Mouse (Mus musculus) kidney, postnatal 0 days (tissue): Measurements from ENCODE around the gene Sytl2. TPM values are rescaled to one million over a fixed set of nuclear protein-coding genes. Genes with fewer than 3 reads are reported as not detected.

Source experiments
- ATAC-seq: fragments of 200-750 bp; cut with Nextera tagmentation; replicated peaks from 2 replicates; pipeline ENCODE4 v1.8.0; 2017; ENCODE audit warnings: low read depth, moderate number of reproducible peaks, moderate TSS enrichment, moderate library complexity; ENCODE audit not compliant: low FRiP score
- DNase-seq: peaks from one replicate; pipeline ENCODE4 v3.0.0-alpha.2; 2016; ENCODE audit warnings: low spot score
- H3K27ac ChIP-seq: fragments of 300-500 bp; sonication (generic); 2 replicates; pipeline ENCODE4 v1.5.1; 2014; ENCODE audit warnings: mild to moderate bottlenecking
- H3K27me3 ChIP-seq: fragments of 300-500 bp; sonication (generic); 2 replicates; pipeline ENCODE4 v1.6.1; 2014; ENCODE audit warnings: low read length, mixed read lengths; ENCODE audit not compliant: insufficient read depth
- H3K36me3 ChIP-seq: fragments of 300-500 bp; sonication (generic); 2 replicates; pipeline ENCODE4 v1.6.1; 2014; ENCODE audit warnings: low read length, mixed read lengths; ENCODE audit not compliant: insufficient read depth
- H3K4me1 ChIP-seq: fragments of 300-500 bp; sonication (generic); replicated peaks from 2 replicates; pipeline ENCODE4 v1.6.1; 2014; ENCODE audit warnings: antibody characterized with exemption, low read length, mixed read lengths; ENCODE audit not compliant: insufficient read depth
- H3K4me2 ChIP-seq: fragments of 300-500 bp; sonication (generic); 2 replicates; pipeline ENCODE4 v1.6.1; 2014; ENCODE audit warnings: mild to moderate bottlenecking, low read length, moderate library complexity, mixed read lengths
- H3K4me3 ChIP-seq: fragments of 300-500 bp; sonication (generic); replicated peaks from 2 replicates; pipeline ENCODE4 v1.5.1; 2014; ENCODE audit warnings: low read depth, low read length
- H3K9ac ChIP-seq: fragments of 300-500 bp; sonication (generic); 2 replicates; pipeline ENCODE4 v1.6.1; 2014; ENCODE audit warnings: low read depth, low read length
- H3K9me3 ChIP-seq: fragments of 300-500 bp; sonication (generic); replicated peaks from 2 replicates; pipeline ENCODE4 v1.6.1; 2016; ENCODE audit warnings: low read length, inconsistent platforms, mixed read lengths
- CTCF ChIP-seq: IDR thresholded peaks from 2 replicates; pipeline ENCODE4 v1.5.1; 2016; ENCODE audit warnings: antibody characterized with exemption, low read depth, mild to moderate bottlenecking, moderate library complexity
- WGBS: fragments of 180-500 bp; shearing (Covaris S2); extraction: QIAGEN DNeasy Blood & Tissue Kit; methylation state at CpG from one replicate; pipeline ENCODE4 v1.1.7; 2014; 5-methylcytosine and 5-hydroxymethylcytosine counted together
- polyA plus RNA-seq: library from polyadenylated mRNA; unstranded; fragments of >200 nt; fragmentation: Nextera tagmentation; extraction: Ambion mirVana; gene quantifications from 2 replicates; pipeline ENCODE4 v1.2.1, GENCODE M21; 2015

Gene Sytl2
- polyA plus RNA-seq, 1 experiment from 2014 or later: 16.5 TPM

DNA sequence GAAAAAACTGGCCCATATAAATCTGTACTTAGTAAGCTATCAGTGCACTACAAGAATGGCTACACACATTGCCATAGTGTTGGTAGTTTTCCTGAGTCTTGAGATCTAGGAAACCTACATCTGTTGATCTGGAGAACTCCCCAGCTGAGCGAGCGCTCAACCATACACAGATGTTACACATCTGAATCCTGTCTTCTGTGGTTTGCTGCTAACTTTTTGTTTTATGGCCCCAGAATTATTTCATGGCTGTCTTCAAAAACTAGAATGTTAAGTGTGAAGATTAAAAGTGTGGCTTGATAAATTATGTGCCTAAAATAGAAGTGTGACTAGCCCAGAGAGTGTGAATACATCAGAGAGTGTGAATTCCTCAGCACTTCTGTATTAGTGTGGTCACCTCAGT is 82.4 kb downstream of the Sytl2 start:
- Histone ChIP-seq H3K9me3 (no peaks in the 10 kb centered on the region), H3K9ac (no peak overlapping the region), H3K4me3 (no peak overlapping the region), H3K27ac (no peak overlapping the region), H3K36me3 (no peaks in the 10 kb centered on the region), H3K27me3 (no peaks in the 10 kb centered on the region), H3K4me1 (0 out of 2 replicates have a peak, but pooled peaks cover 3% of the 10 kb centered on the region), H3K4me2 (no peak overlapping the region)
- TF ChIP-seq CTCF: no peak
- DNase-seq (peak; percentile 76), ATAC-seq (no peak)
- 55% methylated on average over 2 of the region's 2 CpGs for WGBS

DNA sequence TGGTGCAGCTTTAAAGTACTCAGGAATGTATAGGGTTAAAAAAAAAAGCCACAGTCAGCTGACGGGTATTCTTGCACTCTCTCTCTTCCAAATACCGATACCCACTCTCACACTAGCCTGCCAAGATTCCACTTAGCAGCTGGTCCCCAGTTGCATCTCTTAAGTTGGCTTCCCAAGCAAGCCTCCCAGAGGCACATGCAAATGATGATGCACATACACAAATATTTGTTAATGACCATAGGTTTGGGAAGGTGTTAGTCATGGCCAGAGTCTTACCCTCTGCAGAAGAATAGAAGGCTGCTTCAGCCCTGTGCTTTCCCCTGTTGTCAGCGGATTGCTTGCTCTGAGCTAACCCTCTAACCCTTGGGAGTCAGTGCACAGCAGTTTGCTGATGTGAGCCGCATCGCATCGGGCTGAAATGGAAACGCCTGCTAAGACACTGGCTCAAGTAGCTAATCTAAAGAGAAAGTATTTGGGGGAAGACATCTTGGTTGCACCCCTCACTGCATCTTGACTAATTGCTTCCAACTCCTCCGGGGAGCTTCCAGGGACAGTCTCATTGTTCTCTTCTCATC is 84.9 kb downstream of the Sytl2 start:
- Histone ChIP-seq H3K4me2 (no peak overlapping the region), H3K4me1 (0 out of 2 replicates have a peak, but pooled peaks cover 3% of the 10 kb centered on the region), H3K9ac (no peak overlapping the region), H3K36me3 (no peaks in the 10 kb centered on the region), H3K27me3 (no peaks in the 10 kb centered on the region), H3K9me3 (no peaks in the 10 kb centered on the region), H3K4me3 (no peak overlapping the region), H3K27ac (no peak overlapping the region; the same call in 1 of the 2 replicates)
- DNase-seq (no peak), ATAC-seq (no peak)
- TF ChIP-seq CTCF: no peak
- 8% methylated on average over 8 of the region's 8 CpGs for WGBS

DNA sequence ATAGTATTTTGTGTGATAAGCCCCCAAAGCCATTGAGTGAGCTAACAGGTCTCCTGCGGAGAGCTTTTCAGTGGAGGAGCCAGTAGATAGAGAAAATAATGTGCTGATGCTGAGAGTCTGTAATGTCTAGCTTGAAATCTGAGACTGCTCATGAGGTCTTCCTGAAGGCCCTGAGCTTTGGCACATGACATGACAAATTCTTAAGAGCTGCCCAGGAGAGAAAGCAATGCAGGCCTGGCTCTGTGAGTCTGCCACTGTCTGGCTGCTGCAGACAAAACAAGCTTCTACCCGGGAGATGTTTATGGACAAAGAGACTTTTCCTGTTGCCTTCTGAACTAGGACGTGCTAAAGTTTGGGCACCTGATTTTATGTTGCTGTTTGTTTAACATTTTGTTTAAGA is 87.7 kb downstream of the Sytl2 start:
- no peaks in the 10 kb centered on the region for H3K27me3 ChIP-seq
- no peak overlapping the region for H3K4me2 ChIP-seq
- TF ChIP-seq CTCF: no peak
- no peaks in the 10 kb centered on the region for H3K36me3 ChIP-seq
- H3K4me1 ChIP-seq: 0 out of 2 replicates have a peak, but pooled peaks cover 3% of the 10 kb centered on the region
- H3K4me3 ChIP-seq: no peak overlapping the region
- H3K27ac ChIP-seq: no peak overlapping the region
- WGBS: 46% methylated on average over 3 of the region's 3 CpGs
- H3K9ac ChIP-seq: no peak overlapping the region
- H3K9me3 ChIP-seq: no peaks in the 10 kb centered on the region
- DNase-seq: no peak
- ATAC-seq: no peak

DNA sequence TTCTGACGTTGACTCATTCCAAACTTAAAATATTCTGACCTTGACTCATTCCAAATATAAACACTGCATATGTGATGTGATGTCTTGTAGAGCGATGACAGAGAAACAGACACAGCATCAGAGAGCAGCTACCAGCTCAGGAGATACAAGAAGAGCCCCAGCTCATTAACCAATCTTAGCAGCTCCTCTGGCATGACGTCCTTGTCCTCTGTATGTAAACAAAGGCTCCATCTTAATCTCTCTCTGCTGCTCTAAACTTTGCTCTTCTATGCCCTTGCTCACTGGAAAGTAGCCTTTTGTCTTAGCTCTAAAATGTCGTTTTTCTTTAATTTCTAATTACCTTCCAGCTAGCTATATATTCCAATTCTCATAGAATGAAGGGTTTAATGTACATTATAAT is 93.0 kb downstream of the Sytl2 start:
- H3K27ac ChIP-seq: no peak overlapping the region
- no peaks in the 10 kb centered on the region for H3K36me3 ChIP-seq
- WGBS: 52% methylated on average over 4 of the region's 4 CpGs
- DNase-seq (no peak), ATAC-seq (no peak)
- H3K4me1 ChIP-seq: no peaks in the 10 kb centered on the region
- H3K4me2 ChIP-seq: no peak overlapping the region
- TF ChIP-seq CTCF: no peak
- H3K27me3 ChIP-seq: no peaks in the 10 kb centered on the region
- no peak overlapping the region for H3K9ac ChIP-seq
- no peak overlapping the region for H3K4me3 ChIP-seq
- H3K9me3 ChIP-seq: no peaks in the 10 kb centered on the region

DNA sequence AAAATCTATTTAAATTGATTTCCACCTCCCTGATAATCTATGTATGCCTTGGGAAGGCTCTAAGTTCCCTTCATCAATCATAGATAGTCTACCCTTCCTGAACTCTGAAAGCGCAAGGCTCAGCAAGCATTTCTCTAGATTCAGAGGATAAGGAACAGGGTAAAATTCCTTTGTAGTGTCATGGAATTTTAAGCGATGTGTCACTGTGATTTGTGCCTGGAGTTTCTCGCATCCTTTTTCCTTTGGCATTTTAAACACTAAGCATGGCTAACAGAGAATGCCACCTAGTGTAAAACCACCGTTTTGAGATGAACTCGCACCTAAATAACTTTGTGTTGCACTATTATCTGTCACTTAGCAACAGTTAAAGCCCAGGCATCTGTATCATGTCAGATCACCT is 93.9 kb downstream of the Sytl2 start:
- no peak overlapping the region for H3K9ac ChIP-seq
- no peak overlapping the region for H3K4me3 ChIP-seq
- ATAC-seq (no peak), DNase-seq (no peak)
- H3K9me3 ChIP-seq: no peaks in the 10 kb centered on the region
- no peak overlapping the region for H3K27ac ChIP-seq
- H3K36me3 ChIP-seq: no peaks in the 10 kb centered on the region
- 63% methylated on average over 5 of the region's 5 CpGs for WGBS
- H3K4me2 ChIP-seq: no peak overlapping the region
- H3K4me1 ChIP-seq: no peaks in the 10 kb centered on the region
- no peak for TF ChIP-seq CTCF
- no peaks in the 10 kb centered on the region for H3K27me3 ChIP-seq

DNA sequence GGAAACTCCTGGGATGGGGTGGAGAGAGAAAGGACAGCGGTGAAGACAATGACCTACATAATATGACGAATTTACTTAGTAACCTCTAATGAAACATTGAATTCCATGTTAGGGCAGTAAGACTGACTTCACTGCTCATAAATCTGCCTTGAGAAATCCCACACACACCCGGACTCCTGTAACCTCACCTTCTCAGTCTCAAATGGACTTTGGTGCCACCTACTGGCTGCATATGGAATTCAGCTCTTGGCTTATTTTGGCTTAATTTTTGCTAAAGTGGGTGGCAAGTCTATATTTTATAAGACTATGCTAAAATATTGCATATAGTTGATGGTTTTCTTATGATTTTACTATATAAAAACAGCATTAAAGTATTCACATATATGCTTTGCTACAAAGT is 107.9 kb downstream of the Sytl2 start:
- H3K36me3 ChIP-seq: no peaks in the 10 kb centered on the region
- H3K4me2 ChIP-seq: no peak overlapping the region
- no peak overlapping the region for H3K27ac ChIP-seq
- DNase-seq: peak; percentile 82
- no peaks in the 10 kb centered on the region for H3K9me3 ChIP-seq
- no peak overlapping the region for H3K4me3 ChIP-seq
- 40% methylated on average over 3 of the region's 3 CpGs for WGBS
- H3K4me1 ChIP-seq: no peaks in the 10 kb centered on the region
- ATAC-seq: no peak
- no peaks in the 10 kb centered on the region for H3K27me3 ChIP-seq
- peak; percentile 94 for TF ChIP-seq CTCF
- H3K9ac ChIP-seq: no peak overlapping the region
